Mouse (Mus musculus) liver, adult 2 months (tissue): ENCODE measurements around the gene Cog3. TPM values are rescaled to one million over a fixed set of nuclear protein-coding genes. Genes with fewer than 3 reads are reported as not detected.
A peak's percentile ranks its signal among the peaks of the same experiment; 100 is the strongest.

ENCODE experiments used
- DNase-seq: peaks from one replicate; pipeline ENCODE4 v3.0.0-alpha.2; 2011; ENCODE audit warnings: low read depth, low spot score; ENCODE audit errors: extremely low read depth
- H3K27ac ChIP-seq: fragments of 200-500 bp; replicated peaks from 2 replicates; pipeline ENCODE4 v1.5.1; 2012; ENCODE audit warnings: low read depth, mild to moderate bottlenecking, control low read depth, inconsistent platforms, low read length; ENCODE audit not compliant: insufficient read depth
- H3K27me3 ChIP-seq: fragments of 200-500 bp; 2 replicates; pipeline ENCODE4 v1.6.1; 2012; ENCODE audit warnings: mild to moderate bottlenecking, moderate library complexity, low read length, inconsistent platforms; ENCODE audit not compliant: control insufficient read depth, insufficient read depth
- H3K36me3 ChIP-seq: fragments of 200-500 bp; 2 replicates; pipeline ENCODE4 v1.6.1; 2012; ENCODE audit warnings: low read length, inconsistent platforms; ENCODE audit not compliant: control insufficient read depth, insufficient read depth
- H3K4me1 ChIP-seq: fragments of 200-500 bp; 2 replicates; pipeline ENCODE4 v1.6.1; 2011; ENCODE audit warnings: low read length; ENCODE audit not compliant: control insufficient read depth, insufficient read depth
- H3K4me3 ChIP-seq: fragments of 200-500 bp; 2 replicates; pipeline ENCODE4 v1.5.1; 2011; ENCODE audit warnings: low read depth, mild to moderate bottlenecking, control low read depth, low read length, moderate library complexity; ENCODE audit not compliant: insufficient read depth
- H3K79me2 ChIP-seq: fragments of 200-500 bp; 2 replicates; pipeline ENCODE4 v1.6.1; 2012; ENCODE audit warnings: inconsistent platforms, mild to moderate bottlenecking, low read length, moderate library complexity; ENCODE audit not compliant: control insufficient read depth, insufficient read depth
- H3K9ac ChIP-seq: fragments of 200-500 bp; 2 replicates; pipeline ENCODE4 v1.6.1; 2012; ENCODE audit warnings: low read depth, mild to moderate bottlenecking, control low read depth, inconsistent platforms, low read length
- CTCF ChIP-seq: fragments of 200-500 bp; IDR thresholded peaks from 2 replicates; pipeline ENCODE4 v1.5.1; 2011; ENCODE audit warnings: low read depth, low read length, control low read depth
- POLR2A ChIP-seq: fragments of 200-500 bp; IDR thresholded peaks from 2 replicates; pipeline ENCODE4 v1.6.1; 2011; ENCODE audit warnings: low read length, control low read depth; ENCODE audit not compliant: insufficient read depth; ENCODE audit errors: extremely low read depth
- WGBS: fragments of 180-500 bp; shearing (Covaris S2); methylation state at CpG from one replicate; pipeline ENCODE4 v1.1.7; 2018; 5-methylcytosine and 5-hydroxymethylcytosine counted together
- polyA plus RNA-seq: library from polyadenylated mRNA; depleted of rRNA; stranded (reverse); fragments of >200 nt; gene quantifications from 2 replicates; pipeline ENCODE4 v1.2.3, GENCODE M21; 2012
- total RNA-seq: library from RNA; depleted of rRNA; stranded (reverse); fragments of >200 nt; gene quantifications from 2 replicates; pipeline ENCODE4 v1.2.3, GENCODE M21; 2014

Cog3 gene
- total and polyA plus RNA-seq, 2 experiments = 5.3 to 10.9 TPM

- TF ChIP-seq POLR2A (no peak), CTCF (no peak)
- H3K9ac ChIP-seq = no peak overlapping the region; the same call in 1 of the 2 replicates
- no peaks in the 10 kb centered on the region for H3K36me3 ChIP-seq
- WGBS = 28% methylated on average over 4 of the region's 4 CpGs
- peaks cover 32% of the 10 kb centered on the region for H3K4me1 ChIP-seq
- H3K27ac ChIP-seq = peak overlapping the region; percentile 91
- H3K27me3 ChIP-seq = no peaks in the 10 kb centered on the region
- no peaks in the 10 kb centered on the region for H3K79me2 ChIP-seq
- no peak overlapping the region for H3K4me3 ChIP-seq
- DNase-seq = peak; percentile 99
These were observed 38.8 kb upstream of the Cog3 start for GRCm38 (mm10) chr14:75793110-75793509.

- no peak for DNase-seq
- 36% methylated on average over 3 of the region's 3 CpGs for WGBS
- peaks cover 32% of the 10 kb centered on the region for H3K4me1 ChIP-seq
- H3K27me3 ChIP-seq = no peaks in the 10 kb centered on the region
- H3K27ac ChIP-seq = peak overlapping the region; percentile 39; the same call in 1 of the 2 replicates
- no peak overlapping the region for H3K9ac ChIP-seq
- H3K36me3 ChIP-seq = no peaks in the 10 kb centered on the region
- H3K79me2 ChIP-seq = peaks cover 3% of the 10 kb centered on the region; the same call in 1 of the 2 replicates
- no peak for TF ChIP-seq CTCF
- TF ChIP-seq POLR2A = no peak
- H3K4me3 ChIP-seq = no peak overlapping the region
These were observed 37.1 kb upstream of the Cog3 start for GRCm38 (mm10) chr14:75791372-75791771.

- no peaks in the 10 kb centered on the region for H3K27me3 ChIP-seq
- H3K4me3 ChIP-seq = peak overlapping the region; percentile 24; the same call in 1 of the 2 replicates
- H3K27ac ChIP-seq = peak overlapping the region; percentile 83
- no peaks in the 10 kb centered on the region for H3K36me3 ChIP-seq
- peaks cover 33% of the 10 kb centered on the region for H3K4me1 ChIP-seq
- peaks cover 6% of the 10 kb centered on the region; the same call in 1 of the 2 replicates for H3K79me2 ChIP-seq
- DNase-seq = peak; percentile 99
- no peak for TF ChIP-seq POLR2A
- no peak for TF ChIP-seq CTCF
- WGBS = 6% methylated on average over 3 of the region's 3 CpGs
- peak overlapping the region; percentile 62 for H3K9ac ChIP-seq
These were observed 36.2 kb upstream of the Cog3 start for GRCm38 (mm10) chr14:75790411-75790996.

- Histone ChIP-seq H3K4me3 (no peak overlapping the region), H3K4me1 (peaks cover 27% of the 10 kb centered on the region), H3K27ac (no peak overlapping the region), H3K79me2 (peaks cover 6% of the 10 kb centered on the region; the same call in 1 of the 2 replicates), H3K9ac (no peak overlapping the region), H3K27me3 (no peaks in the 10 kb centered on the region), H3K36me3 (no peaks in the 10 kb centered on the region)
- TF ChIP-seq CTCF (no peak), POLR2A (no peak)
- 74% methylated on average over 6 of the region's 6 CpGs for WGBS
- DNase-seq = no peak
These were observed 35.0 kb upstream of the Cog3 start for GRCm38 (mm10) chr14:75789291-75789690.

GRCm38 (mm10) chr14:75787794-75788175 is 33.5 kb upstream of the Cog3 start:
- Histone ChIP-seq H3K79me2 (peaks cover 6% of the 10 kb centered on the region; the same call in 1 of the 2 replicates), H3K27ac (peak overlapping the region; percentile 30; the same call in 1 of the 2 replicates), H3K36me3 (peaks cover 4% of the 10 kb centered on the region; the same call in 1 of the 2 replicates), H3K27me3 (no peaks in the 10 kb centered on the region), H3K4me3 (no peak overlapping the region), H3K4me1 (peaks cover 16% of the 10 kb centered on the region), H3K9ac (peak overlapping the region; percentile 19; the same call in 1 of the 2 replicates)
- no peak for TF ChIP-seq POLR2A
- TF ChIP-seq CTCF = no peak
- 47% methylated on average over 7 of the region's 7 CpGs for WGBS
- DNase-seq = no peak
